Mouse (Mus musculus) brown adipose tissue, adult 24 weeks (tissue): Measurements from ENCODE around the gene Snap47. TPM values are rescaled to one million over a fixed set of nuclear protein-coding genes. Genes with fewer than 3 reads are reported as not detected.

Source experiments
- H3K27ac ChIP-seq: fragments of 200-500 bp; replicated peaks from 2 replicates; pipeline ENCODE4 v1.5.1; 2012; ENCODE audit warnings: low read depth, mild to moderate bottlenecking, low read length
- H3K4me1 ChIP-seq: fragments of 200-500 bp; 2 replicates; pipeline ENCODE4 v1.6.1; 2012; ENCODE audit warnings: low read length, mixed read lengths; ENCODE audit not compliant: control insufficient read depth, insufficient read depth, insufficient read length
- H3K4me3 ChIP-seq: fragments of 200-500 bp; 2 replicates; pipeline ENCODE4 v1.5.1; 2012; ENCODE audit warnings: low read depth, mild to moderate bottlenecking, low read length, moderate library complexity; ENCODE audit not compliant: insufficient read depth
- polyA plus RNA-seq: library from polyadenylated mRNA; stranded (reverse); fragments of >200 nt; gene quantifications from 2 replicates; pipeline ENCODE4 v1.2.4, GENCODE M21; 2012; ENCODE audit not compliant: missing spikeins, insufficient read depth, insufficient read length

The Snap47 gene
- polyA plus RNA-seq, 1 experiment, result 21.4 TPM

GRCm38 (mm10) chr11:59366633-59367032 is 84.4 kb downstream of the Snap47 start:
- H3K4me3 ChIP-seq, result no peak overlapping the region
- H3K4me1 ChIP-seq, result no peaks in the 10 kb centered on the region
- no peak overlapping the region for H3K27ac ChIP-seq

GRCm38 (mm10) chr11:59366031-59366430 is 85.0 kb downstream of the Snap47 start:
- Histone ChIP-seq H3K4me1 (no peaks in the 10 kb centered on the region), H3K4me3 (no peak overlapping the region), H3K27ac (no peak overlapping the region)

GRCm38 (mm10) chr11:59364417-59364816 is 86.6 kb downstream of the Snap47 start:
- no peaks in the 10 kb centered on the region for H3K4me1 ChIP-seq
- H3K4me3 ChIP-seq, result no peak overlapping the region
- H3K27ac ChIP-seq, result no peak overlapping the region

GRCm38 (mm10) chr11:59364007-59364406 is 87.0 kb downstream of the Snap47 start:
- no peak overlapping the region for H3K27ac ChIP-seq
- no peaks in the 10 kb centered on the region for H3K4me1 ChIP-seq
- no peak overlapping the region for H3K4me3 ChIP-seq

GRCm38 (mm10) chr11:59361291-59361690 is 89.7 kb downstream of the Snap47 start:
- Histone ChIP-seq H3K27ac (no peak overlapping the region), H3K4me1 (no peaks in the 10 kb centered on the region), H3K4me3 (no peak overlapping the region)

Other genes with a start within 250 kb of the Snap47 start
- gene Mrpl55, start 248.7 kb downstream of the Snap47 start, polyA plus RNA-seq, result 118 and 139 TPM in 2 replicates
- gene 2310033P09Rik, start 242.9 kb downstream of the Snap47 start, polyA plus RNA-seq, result 5.6 and 11.0 TPM in 2 replicates
- gene Arf1, start 222.9 kb downstream of the Snap47 start, polyA plus RNA-seq, result 211 and 220 TPM in 2 replicates
- gene Wnt3a, start 160.4 kb downstream of the Snap47 start, polyA plus RNA-seq, result not detected in 2 replicates
- gene Wnt9a, start 144.3 kb downstream of the Snap47 start, polyA plus RNA-seq, result 0.33 and 0.40 TPM in 2 replicates
- not detected in 2 replicates for gene Prss38, start 75.5 kb downstream of the Snap47 start, polyA plus RNA-seq
- 2.7 and 3.1 TPM in 2 replicates for gene Jmjd4, start 1.1 kb downstream of the Snap47 start, polyA plus RNA-seq
- gene Zfp867, start 21.3 kb upstream of the Snap47 start, polyA plus RNA-seq, result 2.5 and 3.3 TPM in 2 replicates
- gene Zkscan17, start 75.6 kb upstream of the Snap47 start, polyA plus RNA-seq, result 3.1 and 3.9 TPM in 2 replicates
- gene Nlrp3, start 90.4 kb upstream of the Snap47 start, polyA plus RNA-seq, result 0.38 TPM in 1 of 2 replicates, not detected in the other
- gene Olfr222, start 125.0 kb upstream of the Snap47 start, polyA plus RNA-seq, result not detected in 2 replicates
- gene Olfr223, start 142.1 kb upstream of the Snap47 start, polyA plus RNA-seq, result not detected in 2 replicates
- gene Mprip, start 210.1 kb upstream of the Snap47 start, polyA plus RNA-seq, result 83.7 and 89.7 TPM in 2 replicates